Mouse (Mus musculus) erythroblast, embryonic 14.5 days (primary cell): Measurements from ENCODE around the gene Rhpn2.

Experiments
- GATA1 ChIP-seq: IDR thresholded peaks from 2 replicates; pipeline ENCODE4 v1.6.1; 2012; ENCODE audit warnings: low read length, inconsistent platforms, mixed read lengths
- TAL1 ChIP-seq: IDR thresholded peaks from 3 replicates; pipeline ENCODE4 v1.6.1; 2012; ENCODE audit warnings: low read length, inconsistent platforms, mixed read lengths

DNA sequence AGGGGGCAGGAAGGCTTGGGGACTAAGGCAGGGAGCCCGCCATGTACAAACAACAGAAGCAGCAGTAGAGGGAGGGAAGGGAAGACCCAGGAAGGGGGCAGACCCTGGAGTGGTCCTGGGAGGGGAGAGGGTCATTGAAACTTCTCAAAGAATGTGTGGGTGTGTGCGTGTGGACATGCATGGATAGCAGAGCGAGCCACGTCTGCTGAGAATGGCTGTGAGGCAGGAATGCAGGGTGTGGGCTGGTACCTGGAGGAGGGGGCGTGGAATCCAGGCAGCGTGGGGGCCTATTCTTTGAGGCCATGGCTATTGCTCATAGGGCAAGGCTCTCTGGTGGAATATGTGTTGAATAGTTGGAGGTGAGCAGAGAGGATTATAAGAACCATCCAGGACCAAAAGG, 54.7 kb downstream of the Rhpn2 start:
- TF ChIP-seq GATA1 (no peak), TAL1 (no peak)
